Mouse (Mus musculus) Patski (cell line): Measurements from ENCODE around the gene Lrrc9. TPM values are rescaled to one million over a fixed set of nuclear protein-coding genes. Genes with fewer than 3 reads are reported as not detected.

Experiments
- ATAC-seq: fragments of 100-300 bp; one replicate; pipeline ENCODE4 v1.8.0; 2021
- CTCF ChIA-PET: fragments of 350-600 bp; sonication (Branson Sonifier 250); formaldehyde crosslinking; loops from one replicate; lab custom pipeline; 2022; ENCODE audit warnings: inconsistent platforms; lab: Charles Lee
- POLR2A ChIA-PET: fragments of 350-600 bp; sonication (Branson Sonifier 250); formaldehyde crosslinking; loops from one replicate; lab custom pipeline; 2022; ENCODE audit warnings: antibody characterized with exemption, inconsistent platforms; lab: Charles Lee
- DNase-seq: peaks from one replicate; pipeline ENCODE4 v3.0.0-alpha.2; 2011; ENCODE audit warnings: low read depth, low spot score
- H3K27me3 ChIP-seq: fragments of 371-371 bp; one replicate; pipeline ENCODE4 v1.5.1; 2021
- CTCF ChIP-seq: fragments of 100-300 bp; IDR thresholded peaks from one replicate; pipeline ENCODE4 v1.5.1; 2021
- in situ Hi-C: fragments of 300-500 bp; cut with MboI; formaldehyde crosslinking; loops from 3 replicates; pipeline ENCODE4 v1.11.1; 2018; ENCODE audit warnings: low pct_unique_long_range_greater_than_20kb, mixed read lengths
- polyA plus RNA-seq: library from polyadenylated mRNA; unstranded; gene quantifications from one replicate; pipeline ENCODE4 v1.2.3, GENCODE M21; 2021

The Lrrc9 gene
- polyA plus RNA-seq, 1 experiment from 2014 or later = not detected

DNA sequence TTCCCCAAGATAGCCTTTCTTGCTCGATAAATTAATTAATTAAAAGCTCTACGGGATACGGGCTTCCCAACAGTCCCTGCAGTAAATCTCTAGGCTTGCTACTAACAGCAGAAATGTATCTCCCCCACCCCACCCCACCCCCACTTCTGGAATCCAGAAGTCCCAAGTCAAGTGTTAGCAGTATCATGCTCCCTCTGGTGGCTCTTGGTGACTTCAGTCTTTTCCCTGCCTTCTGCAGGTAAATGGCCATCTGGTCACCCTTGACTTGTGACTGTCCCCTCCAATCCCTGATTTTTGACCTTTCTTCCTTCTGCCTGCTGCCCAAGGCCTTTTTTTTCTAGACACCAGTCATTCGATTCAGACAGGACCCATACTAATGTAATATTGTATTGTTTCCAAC, 9.5 kb upstream of the Lrrc9 start:
- no peak for DNase-seq
- in situ Hi-C loops = no loop called here
- POLR2A ChIA-PET = interaction anchor here (0.6 kb wide), 1 partner anchor 11 kb away, joined by 3 read pairs; no protein-coding TSS in a partner anchor
- no peak for ATAC-seq
- CTCF ChIA-PET = no interaction called here
- peak; percentile 34 for TF ChIP-seq CTCF
- H3K27me3 ChIP-seq = peaks cover 5% of the 10 kb centered on the region

DNA sequence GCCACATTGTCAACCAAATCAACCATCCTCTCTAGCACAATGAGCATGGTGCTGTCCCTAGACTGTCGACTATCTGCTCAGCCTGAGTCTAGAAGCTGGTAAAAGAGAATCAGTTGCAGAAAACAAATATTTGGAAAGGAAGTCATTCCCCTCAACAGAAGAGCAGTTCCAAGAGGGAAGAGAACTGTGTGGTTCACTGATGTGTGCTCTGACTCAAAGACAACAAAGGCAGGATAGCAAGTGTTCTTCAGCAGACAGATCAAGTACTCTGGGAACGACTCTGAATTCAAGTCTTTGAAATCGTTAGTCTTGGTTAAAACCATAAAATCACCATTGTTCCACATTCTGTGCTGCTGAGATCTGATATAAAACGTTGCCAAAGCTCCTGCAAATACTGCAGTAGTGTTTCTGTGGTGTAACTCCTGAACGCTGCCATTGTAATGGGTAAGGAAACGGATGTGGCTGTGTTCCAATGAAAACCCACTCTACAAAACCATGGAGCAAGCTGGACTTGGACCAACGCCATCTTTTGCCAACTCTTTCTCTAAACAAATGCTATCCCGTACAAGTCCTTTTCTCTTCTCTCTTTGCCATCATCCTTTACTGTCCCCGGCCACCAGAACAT, 8.3 kb upstream of the Lrrc9 start:
- no peak for ATAC-seq
- peaks cover 10% of the 10 kb centered on the region for H3K27me3 ChIP-seq
- TF ChIP-seq CTCF = no peak
- CTCF ChIA-PET = interaction anchor here (1.4 kb wide), 1 partner anchor 329 kb away, joined by 4 read pairs; no protein-coding TSS in a partner anchor
- in situ Hi-C loops = no loop called here
- POLR2A ChIA-PET = no interaction called here
- no peak for DNase-seq

DNA sequence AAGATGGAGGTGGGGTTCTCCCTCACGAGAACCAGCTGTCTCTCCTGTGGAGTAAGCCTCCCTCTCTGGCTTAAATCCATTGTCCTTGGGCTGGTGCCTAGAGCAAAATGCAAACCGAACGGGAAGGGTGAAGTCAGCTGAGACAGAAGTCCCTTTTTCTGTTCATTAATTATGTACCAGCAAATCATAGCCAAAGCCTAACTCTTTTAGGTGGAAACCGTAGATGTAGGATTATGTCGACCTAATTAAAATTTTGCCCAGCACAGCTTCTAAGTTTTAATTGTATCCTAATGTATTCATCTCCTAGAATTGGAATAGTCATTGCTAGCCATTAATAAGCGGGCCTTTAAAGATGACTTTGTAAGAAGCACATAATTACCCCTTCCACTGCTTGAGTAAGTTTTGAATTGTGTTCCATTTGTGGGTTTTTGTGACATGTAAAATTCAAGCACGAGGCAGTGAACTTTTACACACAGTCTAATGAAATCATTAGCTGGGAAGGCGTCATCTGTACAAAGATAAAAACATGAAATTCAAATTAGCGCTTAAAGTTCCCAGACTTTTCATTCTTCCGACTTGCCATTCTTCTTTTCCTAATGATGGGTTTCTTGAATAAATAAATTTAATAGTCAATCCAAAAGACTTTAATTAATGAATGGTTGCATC, 3.9 kb upstream of the Lrrc9 start:
- in situ Hi-C loops = no loop called here
- H3K27me3 ChIP-seq = peaks cover 18% of the 10 kb centered on the region
- CTCF ChIA-PET = no interaction called here
- TF ChIP-seq CTCF = no peak
- POLR2A ChIA-PET = no interaction called here
- ATAC-seq = no peak
- DNase-seq = no peak

DNA sequence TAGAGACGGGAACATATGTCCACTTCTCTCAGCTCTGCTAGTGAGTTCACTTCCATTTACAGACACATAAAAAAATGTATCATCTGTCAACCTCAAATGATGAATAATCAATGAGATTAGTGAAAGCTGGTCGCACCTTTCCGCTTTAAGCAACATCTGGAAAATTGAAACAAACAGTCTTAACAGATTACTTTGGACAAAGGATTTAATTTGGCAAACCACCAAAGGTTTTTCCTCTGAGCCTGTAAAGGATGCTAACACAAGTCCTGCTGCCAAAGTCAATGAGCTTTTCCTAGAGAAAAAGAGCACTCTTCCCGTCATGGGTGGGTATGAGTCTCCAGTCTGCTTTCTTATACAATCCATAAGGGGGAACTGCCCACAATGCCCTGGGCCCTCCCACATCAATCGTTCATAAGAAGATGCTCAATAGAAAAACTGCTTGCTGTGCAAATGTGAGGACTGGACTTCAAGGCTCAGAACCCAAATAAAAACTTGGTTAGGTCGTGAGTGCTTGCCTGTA, 2.6 kb upstream of the Lrrc9 start:
- in situ Hi-C loops = no loop called here
- no peak for ATAC-seq

DNA sequence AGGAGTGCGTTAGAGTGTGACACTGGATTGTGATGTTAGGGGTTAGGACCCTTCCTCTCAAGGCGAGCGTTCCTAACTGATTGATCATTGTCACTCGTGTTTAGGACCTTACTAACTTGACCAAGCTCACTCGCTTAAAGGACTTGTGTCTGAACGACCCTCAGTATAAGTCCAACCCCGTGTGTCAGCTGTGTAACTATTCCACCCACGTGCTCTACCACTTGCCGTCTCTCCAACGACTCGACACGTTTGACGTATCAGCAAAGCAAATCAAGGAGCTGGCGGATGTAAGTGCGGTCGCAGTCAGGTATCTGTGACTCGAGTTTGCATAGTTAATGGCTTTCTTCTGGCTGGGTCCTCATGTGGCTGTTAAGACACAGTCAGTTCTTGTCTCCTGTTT, 12.3 kb downstream of the Lrrc9 start:
- ChIA-PET CTCF (no interaction called here), POLR2A (no interaction called here)
- TF ChIP-seq CTCF = no peak
- H3K27me3 ChIP-seq = peaks cover 50% of the 10 kb centered on the region
- ATAC-seq (no peak), DNase-seq (no peak)
- in situ Hi-C loops = no loop called here

More for the DNA sequence above, 2.6 kb upstream of the Lrrc9 start:
- no peak for TF ChIP-seq CTCF
- no peak for DNase-seq
- H3K27me3 ChIP-seq = peaks cover 18% of the 10 kb centered on the region
- POLR2A ChIA-PET = no interaction called here
- CTCF ChIA-PET = no interaction called here

DNA sequence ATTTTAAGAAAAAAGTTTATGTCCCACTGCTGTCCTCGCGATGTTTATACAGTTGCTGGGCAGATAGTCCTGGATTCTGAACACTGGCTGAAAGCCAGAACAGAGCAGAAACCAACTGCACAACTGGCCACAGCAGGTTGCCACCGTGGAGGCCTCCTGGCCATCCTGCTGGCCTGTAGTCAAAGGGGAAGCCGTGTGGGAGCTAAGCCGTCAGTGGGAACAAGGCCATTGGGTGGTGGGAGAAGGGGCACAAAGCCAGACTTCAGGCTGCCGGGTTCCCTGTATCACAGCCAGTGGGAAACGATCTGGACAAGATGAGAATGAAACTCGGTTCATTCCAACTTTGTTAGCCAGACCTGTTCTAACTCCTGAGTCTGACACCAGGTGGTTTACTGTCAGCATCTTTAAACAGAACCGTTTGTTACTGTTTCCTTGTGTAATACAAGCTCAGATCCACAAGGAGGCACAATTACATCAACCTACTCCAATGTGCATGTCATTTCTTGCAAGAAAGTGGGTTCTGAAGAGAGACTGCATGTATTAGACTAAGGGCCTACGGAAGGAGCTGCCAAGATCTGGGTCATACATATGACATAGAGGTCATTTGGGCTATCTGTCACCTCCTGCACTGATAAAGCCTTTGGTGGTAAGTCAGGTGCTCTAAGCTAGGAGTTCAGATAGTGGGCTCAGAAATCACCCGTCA, 19.7 kb downstream of the Lrrc9 start:
- ChIA-PET POLR2A (no interaction called here), CTCF (interaction anchor here (1.0 to 2.1 kb wide), 7 partner anchors 9 to 160 kb away, joined by 3 to 7 read pairs (median 3); no protein-coding TSS in a partner anchor)
- TF ChIP-seq CTCF = peak; percentile 53
- H3K27me3 ChIP-seq = peaks cover 20% of the 10 kb centered on the region
- DNase-seq = no peak
- no peak for ATAC-seq
- in situ Hi-C loops = loop anchor here (5.0 to 10.0 kb wide), 2 partner anchors 191 to 513 kb away; no protein-coding TSS in a partner anchor

DNA sequence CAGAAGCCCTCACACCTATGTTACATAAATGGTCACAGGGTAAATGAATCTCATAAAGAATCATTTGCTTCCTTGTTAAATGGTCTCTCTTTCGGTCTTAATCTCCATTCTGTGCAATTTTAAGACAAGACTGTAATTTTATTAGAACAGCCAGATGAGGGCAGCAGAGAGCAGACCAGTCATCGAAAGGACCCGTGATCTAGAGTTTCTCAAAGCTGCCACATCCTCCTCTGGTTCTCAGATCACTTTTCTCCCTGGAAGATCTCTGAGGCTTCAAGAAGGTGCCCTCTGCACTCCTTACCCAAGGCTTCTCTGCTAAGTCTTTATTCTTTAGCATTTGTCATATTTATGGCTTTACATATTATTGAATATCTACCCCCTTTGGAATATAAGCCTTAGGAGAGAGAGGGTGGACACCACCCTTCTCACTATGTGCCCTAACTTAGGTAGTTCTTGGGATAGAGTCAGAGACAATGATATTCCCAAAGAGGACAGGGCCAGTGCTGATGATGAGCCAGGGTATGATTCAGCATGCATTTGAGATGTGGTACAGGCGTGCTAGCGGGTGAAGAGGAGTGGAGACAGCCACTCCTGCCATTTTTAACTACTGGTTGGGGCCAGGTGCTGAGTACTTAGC, 20.3 kb downstream of the Lrrc9 start:
- in situ Hi-C loops = loop anchor here (5.0 to 10.0 kb wide), 2 partner anchors 190 to 513 kb away; no protein-coding TSS in a partner anchor
- DNase-seq (no peak), ATAC-seq (peak; percentile 62)
- POLR2A ChIA-PET = interaction anchor here (0.6 kb wide), 1 partner anchor 39 kb away, joined by 3 read pairs; no protein-coding TSS in a partner anchor
- TF ChIP-seq CTCF = peak; percentile 46
- peaks cover 19% of the 10 kb centered on the region for H3K27me3 ChIP-seq
- CTCF ChIA-PET = interaction anchor here (1.0 to 2.1 kb wide), 7 partner anchors 8 to 160 kb away, joined by 3 to 7 read pairs (median 3); no protein-coding TSS in a partner anchor

DNA sequence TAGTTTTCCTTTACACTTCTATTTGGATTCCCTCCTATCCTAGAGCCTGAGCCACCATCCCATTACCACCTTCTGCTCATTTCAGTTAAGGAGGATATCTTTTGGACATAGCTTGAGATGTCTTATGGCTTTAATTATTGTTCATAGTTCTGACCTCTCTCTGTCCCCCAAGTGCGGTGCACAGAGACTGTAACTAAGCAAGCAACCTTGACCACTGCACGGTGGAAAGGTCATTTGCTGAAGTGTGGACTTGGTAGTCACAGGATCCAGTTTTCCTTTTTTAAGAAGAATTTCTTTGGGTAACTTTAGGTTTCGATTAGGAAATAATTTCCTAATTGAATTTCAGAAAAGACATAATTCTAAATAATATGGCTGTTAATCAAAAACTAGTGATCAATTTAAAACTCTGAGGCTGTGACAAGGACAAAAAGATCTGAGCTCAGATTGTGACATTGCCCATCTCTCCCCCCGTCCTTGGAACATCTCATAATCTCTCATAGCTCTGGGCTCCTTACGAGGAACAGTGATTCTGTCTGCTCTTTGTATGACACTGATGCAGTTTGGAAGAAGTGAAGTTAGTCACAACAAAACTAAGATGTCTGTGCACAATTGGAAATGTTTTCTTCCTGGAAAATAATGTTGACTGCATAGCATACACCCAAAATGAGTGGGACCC, 24.3 kb downstream of the Lrrc9 start:
- H3K27me3 ChIP-seq = peaks cover 8% of the 10 kb centered on the region
- in situ Hi-C loops = loop anchor here (10.0 kb wide), 1 partner anchor 509 kb away; no protein-coding TSS in a partner anchor
- ATAC-seq (no peak), DNase-seq (no peak)
- ChIA-PET POLR2A (no interaction called here), CTCF (no interaction called here)
- TF ChIP-seq CTCF = no peak

DNA sequence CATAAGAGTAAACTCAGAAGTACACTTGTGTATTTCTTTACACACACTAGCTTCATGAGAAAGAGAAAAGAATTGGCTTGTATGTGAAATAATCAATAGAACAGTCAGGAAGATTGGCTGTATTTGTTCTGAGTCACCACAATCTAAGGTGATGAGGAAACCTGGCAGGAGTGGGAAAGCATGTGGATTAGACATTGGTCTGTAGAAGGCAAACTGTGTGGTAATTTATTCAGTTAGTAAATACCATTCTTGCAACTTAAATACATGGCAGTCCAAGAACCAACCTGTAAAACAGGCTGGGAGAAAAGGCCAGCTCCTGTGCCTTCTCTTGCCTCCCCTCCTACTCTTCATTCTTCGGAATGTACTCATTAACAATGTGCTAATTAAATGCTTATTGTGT, 25.6 kb downstream of the Lrrc9 start:
- DNase-seq (no peak), ATAC-seq (no peak)
- ChIA-PET CTCF (interaction anchor here (1.0 kb wide), 1 partner anchor 11 kb away, joined by 3 read pairs; no protein-coding TSS in a partner anchor), POLR2A (no interaction called here)
- in situ Hi-C loops = loop anchor here (10.0 kb wide), 1 partner anchor 508 kb away; no protein-coding TSS in a partner anchor
- no peak for TF ChIP-seq CTCF
- H3K27me3 ChIP-seq = peaks cover 4% of the 10 kb centered on the region
